Mouse (Mus musculus) CH12.LX (cell line): Measurements from ENCODE around the gene Map4k1. TPM values are rescaled to one million over a fixed set of nuclear protein-coding genes. Genes with fewer than 3 reads are reported as not detected.

Source experiments
- DNase-seq: peaks from one replicate; pipeline ENCODE4 v3.0.0-alpha.2; 2013; ENCODE audit errors: extremely low read depth
- H3K27ac ChIP-seq: 2 replicates; pipeline ENCODE4 v1.5.1; 2012; ENCODE audit warnings: low read depth, mild to moderate bottlenecking, control low read depth, moderate library complexity; ENCODE audit not compliant: insufficient read depth
- H3K27me3 ChIP-seq: replicated peaks from 2 replicates; pipeline ENCODE3; 2012; ENCODE audit warnings: inconsistent platforms
- H3K36me3 ChIP-seq, 2 experiments: replicated peaks in 1 of 2; 2 replicates each; pipeline versions ENCODE3 to v1.6.1; 2012; ENCODE audit warnings: inconsistent platforms in 1 of 2, low read length in 1 of 2, mild to moderate bottlenecking in 1 of 2, mixed read lengths in 1 of 2, moderate library complexity in 1 of 2; ENCODE audit not compliant: control insufficient read depth in 1 of 2, insufficient read depth in 1 of 2
- H3K4me1 ChIP-seq, 2 experiments: 2 replicates each; pipeline ENCODE4 v1.6.1; 2012; ENCODE audit warnings: inconsistent platforms in 1 of 2, moderate library complexity in 1 of 2; ENCODE audit not compliant: insufficient read depth in 2 of 2, control insufficient read depth in 1 of 2
- H3K4me2 ChIP-seq: 2 replicates; pipeline ENCODE4 v1.6.1; 2012; ENCODE audit warnings: low read depth, mild to moderate bottlenecking, control low read depth; ENCODE audit not compliant: poor library complexity, insufficient read depth, severe bottlenecking
- H3K4me3 ChIP-seq, 3 experiments: fragments of 150-350 bp in 1 of 3; sonication (generic) in 1 of 3; replicated peaks in 1 of 3; 2 replicates each; pipeline versions ENCODE3 to v1.5.1; 2011 to 2012; ENCODE audit warnings: low read depth in 2 of 3, low read length in 2 of 3, mild to moderate bottlenecking in 2 of 3, moderate library complexity in 2 of 3, control low read depth in 1 of 3, improper control_type of control experiment in 1 of 3, inconsistent platforms in 1 of 3, mixed read lengths in 1 of 3; ENCODE audit not compliant: poor library complexity in 1 of 3
- H3K79me2 ChIP-seq: replicated peaks from 2 replicates; pipeline ENCODE4 v1.6.1; 2012; ENCODE audit warnings: mild to moderate bottlenecking, moderate library complexity; ENCODE audit not compliant: control insufficient read depth, poor library complexity, insufficient read depth, severe bottlenecking; ENCODE audit errors: extremely low read depth
- H3K9ac ChIP-seq: 2 replicates; pipeline ENCODE4 v1.6.1; 2012; ENCODE audit warnings: low read depth, mild to moderate bottlenecking, control low read depth, moderate library complexity; ENCODE audit not compliant: insufficient read depth
- H3K9me3 ChIP-seq: replicated peaks from 2 replicates; pipeline ENCODE3; 2012; ENCODE audit warnings: low read length, inconsistent platforms, mixed read lengths
- BHLHE40 ChIP-seq: IDR thresholded peaks from 2 replicates; pipeline ENCODE4 v1.6.1; 2011; ENCODE audit warnings: mild to moderate bottlenecking, low read depth, low read length, improper control_type of control experiment
- CHD2 ChIP-seq: IDR thresholded peaks from 2 replicates; pipeline ENCODE4 v1.6.1; 2011; ENCODE audit warnings: low read length, improper control_type of control experiment
- CTCF ChIP-seq, 2 experiments: IDR thresholded peaks in 1 of 2; conservative IDR thresholded peaks in 1 of 2; 2 replicates each; pipeline ENCODE4 v1.5.1; 2011 to 2012; ENCODE audit warnings: low read depth in 2 of 2, low read length in 2 of 2, improper control_type of control experiment in 1 of 2, inconsistent platforms in 1 of 2, mild to moderate bottlenecking in 1 of 2, moderate library complexity in 1 of 2
- E2F4 ChIP-seq: IDR thresholded peaks from 2 replicates; pipeline ENCODE4 v1.6.1; 2011; ENCODE audit warnings: low read depth, low read length, improper control_type of control experiment; ENCODE audit not compliant: insufficient replicate concordance
- HCFC1 ChIP-seq: IDR thresholded peaks from 2 replicates; pipeline ENCODE4 v1.6.1; 2012; ENCODE audit warnings: low read depth, mild to moderate bottlenecking, inconsistent platforms, low read length, improper control_type of control experiment
- IRF4 ChIP-seq: IDR thresholded peaks from 2 replicates; pipeline ENCODE4 v1.6.1; 2014; ENCODE audit warnings: low read depth, mild to moderate bottlenecking, inconsistent platforms, low read length, improper control_type of control experiment
- JUND ChIP-seq: conservative IDR thresholded peaks from 2 replicates; pipeline ENCODE4 v1.6.1; 2011; ENCODE audit warnings: low read depth, low read length, improper control_type of control experiment
- MAX ChIP-seq: IDR thresholded peaks from 2 replicates; pipeline ENCODE4 v1.6.1; 2011; ENCODE audit warnings: low read length, improper control_type of control experiment
- MAZ ChIP-seq: IDR thresholded peaks from 2 replicates; pipeline ENCODE4 v1.6.1; 2012; ENCODE audit warnings: low read depth, mild to moderate bottlenecking, inconsistent platforms, low read length, improper control_type of control experiment, moderate library complexity
- MXI1 ChIP-seq: IDR thresholded peaks from 2 replicates; pipeline ENCODE4 v1.6.1; 2011; ENCODE audit warnings: mild to moderate bottlenecking, low read depth, low read length, improper control_type of control experiment
- MYC ChIP-seq: IDR thresholded peaks from 2 replicates; pipeline ENCODE4 v1.6.1; 2011; ENCODE audit warnings: low read depth, mild to moderate bottlenecking, improper control_type of control experiment, low read length
- NELFE ChIP-seq: IDR thresholded peaks from 2 replicates; pipeline ENCODE4 v1.6.1; 2011; ENCODE audit warnings: low read depth, low read length, improper control_type of control experiment
- NRF1 ChIP-seq: IDR thresholded peaks from 2 replicates; pipeline ENCODE4 v1.6.1; 2014; ENCODE audit warnings: low read depth, mild to moderate bottlenecking, inconsistent platforms, low read length, improper control_type of control experiment, moderate library complexity
- SMC3 ChIP-seq: IDR thresholded peaks from 2 replicates; pipeline ENCODE4 v1.6.1; 2011; ENCODE audit warnings: low read depth, low read length, improper control_type of control experiment
- TBP ChIP-seq: conservative IDR thresholded peaks from 2 replicates; pipeline ENCODE4 v1.6.1; 2011; ENCODE audit warnings: low read depth, low read length, improper control_type of control experiment
- USF2 ChIP-seq: conservative IDR thresholded peaks from 2 replicates; pipeline ENCODE4 v1.6.1; 2011; ENCODE audit warnings: low read depth, low read length, improper control_type of control experiment
- ZKSCAN1 ChIP-seq: IDR thresholded peaks from 2 replicates; pipeline ENCODE4 v1.6.1; 2012; ENCODE audit warnings: low read depth, inconsistent platforms, low read length, improper control_type of control experiment, borderline replicate concordance
- ZMIZ1 ChIP-seq: IDR thresholded peaks from 2 replicates; pipeline ENCODE4 v1.6.1; 2012; ENCODE audit warnings: low read depth, mild to moderate bottlenecking, inconsistent platforms, low read length, improper control_type of control experiment
- dilution Hi-C: fragments of 300-500 bp; cut with MboI; formaldehyde crosslinking; loops from 2 replicates; pipeline ENCODE4 v1.14.3; 2020; ENCODE audit warnings: low sequenced_read_pairs; ENCODE audit not compliant: extremely low pct_unique_long_range_greater_than_20kb, extremely low pct_ligation_motif_present
- in situ Hi-C: fragments of 300-500 bp; cut with MboI; formaldehyde crosslinking; loops from 3 replicates; pipeline ENCODE4 v1.14.3; 2019; ENCODE audit warnings: low sequenced_read_pairs, low pct_ligation_motif_present, low pct_unique_long_range_greater_than_20kb, mixed read lengths
- polyA plus RNA-seq: library from polyadenylated mRNA; unstranded; fragments of >175 nt; gene quantifications from 2 replicates; pipeline ENCODE4 v1.2.1, GENCODE M21; 2012; ENCODE audit warnings: low read depth; ENCODE audit not compliant: insufficient read length
- total RNA-seq, 2 experiments: library from RNA; depleted of rRNA; stranded (reverse); fragments of 300-350 nt in 1 of 2; fragments of >200 nt in 1 of 2; gene quantifications; 2 replicates each; pipeline ENCODE4 v1.2.3; 2012 to 2014

Gene Map4k1
- total and polyA plus RNA-seq, 3 experiments, result 114 to 395 (median 183) TPM

DNA sequence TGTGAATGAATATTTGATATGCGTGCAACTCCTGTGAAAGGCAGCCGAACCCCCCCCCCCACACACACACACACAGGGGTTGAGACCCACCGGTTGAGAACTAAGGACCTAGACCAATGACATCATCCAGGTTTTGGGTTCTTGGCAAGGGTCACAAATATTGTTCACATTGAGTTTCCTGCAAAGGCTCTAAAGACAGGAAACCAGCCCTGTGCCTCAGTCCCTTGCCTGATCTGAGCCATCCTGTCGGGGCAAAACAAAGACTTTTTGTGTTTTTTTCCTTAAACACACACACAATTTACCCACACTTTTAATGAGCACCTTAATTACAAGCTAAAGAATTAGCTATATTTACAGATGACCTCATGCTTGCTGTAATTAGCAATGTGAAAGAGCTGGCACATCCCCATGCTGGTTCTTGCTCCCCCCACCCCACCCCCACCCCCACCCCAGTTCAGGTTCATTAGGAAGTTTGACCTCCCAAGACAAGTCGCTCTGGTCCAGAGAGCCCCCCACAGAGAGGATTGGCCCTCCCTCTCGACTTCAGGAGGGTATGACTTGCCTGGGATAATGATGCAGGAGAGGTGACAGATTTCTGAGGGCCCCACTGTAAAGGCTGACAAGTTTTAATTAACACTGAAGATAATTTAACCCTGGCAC, 37.0 kb upstream of the Map4k1 start:
- Histone ChIP-seq H3K27me3 (no peaks in the 10 kb centered on the region), H3K4me2 (no peak overlapping the region), H3K27ac (no peak overlapping the region), H3K4me3 (no peak overlapping the region), H3K9ac (no peak overlapping the region), H3K4me1 (peaks cover 12 to 89% of the 10 kb centered on the region in 2 experiments), H3K36me3 (peaks cover 0 to 61% of the 10 kb centered on the region in 2 experiments), H3K9me3 (no peaks in the 10 kb centered on the region), H3K79me2 (peaks cover 43% of the 10 kb centered on the region)
- in situ Hi-C loops, result no loop called here
- DNase-seq, result no peak
- no peak for TF ChIP-seq NRF1
- TF ChIP-seq NELFE, result no peak
- TF ChIP-seq MXI1, result no peak
- no peak for TF ChIP-seq E2F4
- no peak for TF ChIP-seq MAZ
- no peak for TF ChIP-seq ZKSCAN1
- dilution Hi-C loops, result no loop called here

DNA sequence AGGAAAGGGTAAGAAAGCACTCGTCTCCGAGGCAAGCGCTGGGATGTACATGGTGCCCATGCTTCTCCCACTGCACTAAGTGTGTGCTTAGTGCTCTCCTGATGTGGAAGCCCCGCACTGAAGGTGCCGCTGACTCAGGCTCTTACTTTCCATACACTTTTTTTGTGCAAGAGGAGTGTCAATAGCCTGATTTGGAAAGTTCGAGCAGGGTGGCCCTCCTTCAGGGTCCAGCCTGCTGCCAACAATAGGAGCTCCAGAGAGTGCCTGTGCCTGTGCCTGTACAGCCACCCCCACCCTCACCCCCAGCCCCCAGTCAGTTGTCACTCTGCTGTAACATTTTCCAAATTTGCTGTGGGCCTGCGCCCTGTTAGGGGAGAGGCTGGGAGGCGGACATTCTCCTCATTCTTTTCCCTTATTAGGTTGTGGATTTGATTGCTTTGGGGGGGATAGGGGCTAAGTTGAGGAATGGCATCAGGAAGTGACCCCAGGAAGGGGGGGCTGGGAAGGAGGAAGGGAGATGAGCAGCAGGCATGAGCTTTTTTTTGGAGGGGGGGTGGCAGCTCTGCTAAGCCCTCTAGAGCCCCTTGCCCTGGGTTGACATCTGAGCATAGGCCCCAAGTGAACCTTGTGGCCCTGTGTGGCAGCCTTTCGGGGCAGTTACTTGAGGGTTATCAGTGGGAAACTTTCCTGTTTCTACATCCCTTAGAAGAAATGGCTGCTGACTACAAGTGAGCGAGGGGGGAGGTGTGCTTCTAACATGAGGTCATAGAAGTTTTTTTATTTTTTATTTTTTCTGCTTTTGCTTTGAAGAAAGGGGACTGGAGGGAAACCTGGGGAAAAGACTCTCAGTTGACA, 36.2 kb upstream of the Map4k1 start:
- no peak overlapping the region for H3K4me3 ChIP-seq
- H3K4me2 ChIP-seq, result no peak overlapping the region
- peaks cover 12 to 87% of the 10 kb centered on the region in 2 experiments for H3K4me1 ChIP-seq
- DNase-seq, result no peak
- TF ChIP-seq USF2 (no peak), MAX (no peak), CTCF (conservative IDR thresholded peaks at IDR 0.05 in 1 of 2, IDR thresholded peaks at IDR 0.05 in 1 of 2; ENCODE audit: low read depth in 2 of 2, low read length in 2 of 2) (no peak), MYC (no peak), HCFC1 (no peak), SMC3 (no peak), JUND (no peak), NRF1 (no peak), MXI1 (no peak), CHD2 (no peak), MAZ (no peak), TBP (no peak), ZMIZ1 (no peak), BHLHE40 (no peak), IRF4 (no peak)
- TF ChIP-seq, all 38 proteins: peak for 0
- Histone ChIP-seq H3K9me3 (no peaks in the 10 kb centered on the region), H3K9ac (no peak overlapping the region), H3K36me3 (peaks cover 3 to 58% of the 10 kb centered on the region in 2 experiments), H3K79me2 (peaks cover 40% of the 10 kb centered on the region), H3K27me3 (no peaks in the 10 kb centered on the region), H3K27ac (no peak overlapping the region)
- in situ Hi-C loops (no loop called here), dilution Hi-C loops (no loop called here)
